Mouse (Mus musculus) megakaryocyte, embryonic 14.5 days (primary cell): ENCODE measurements at regions not wholly inside any gene's neighbourhood (a gene's known extent, or its start where the extent isn't known, plus 50 kb on each side); places are given as distances from the start of the nearest gene placed in this dataset.
"Not testable (repeated sequence)": the region's sequence is repeated elsewhere in the genome, so short reads cannot be mapped to it uniquely, and the experiment has no call there.

Experiments used
- FLI1 ChIP-seq: IDR thresholded peaks from 2 replicates; pipeline ENCODE4 v1.6.1; 2012; ENCODE audit warnings: low read length, inconsistent platforms, mixed read lengths
- GATA1 ChIP-seq: IDR thresholded peaks from 3 replicates; pipeline ENCODE4 v1.6.1; 2012; ENCODE audit warnings: mixed read lengths, low read length, inconsistent platforms, borderline replicate concordance

GRCm38 (mm10) chr17:47237881-47238280 lies 130.8 kb upstream of the Mrps10 start:
- TF ChIP-seq GATA1, FLI1: not testable (repeated sequence)
